Mouse (Mus musculus): Measurements from ENCODE around the gene Acot7.
A peak's percentile ranks its signal among the peaks of the same experiment; 100 is the strongest.

Gene Acot7

DNA sequence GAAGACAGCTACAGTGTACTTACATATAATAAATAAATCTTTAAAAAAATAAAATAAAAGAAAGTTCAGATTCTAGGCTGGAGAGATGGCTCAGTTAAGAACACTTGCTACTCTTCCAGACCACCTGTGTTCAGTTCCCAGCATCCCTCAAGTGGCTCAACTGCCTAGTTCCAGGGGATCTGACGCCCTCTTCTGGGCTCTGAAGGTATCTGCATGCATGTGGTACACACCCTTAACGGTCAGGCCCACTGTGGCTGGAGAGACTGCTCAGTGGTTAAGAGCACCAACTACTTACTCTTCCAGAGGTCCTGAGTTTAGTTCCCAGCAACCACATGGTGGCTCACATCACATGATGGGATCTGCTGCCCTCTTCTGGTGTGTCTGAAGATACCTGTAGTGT lies 100.0 kb downstream of the Acot7 start:
- DNase-seq, result no peak

DNA sequence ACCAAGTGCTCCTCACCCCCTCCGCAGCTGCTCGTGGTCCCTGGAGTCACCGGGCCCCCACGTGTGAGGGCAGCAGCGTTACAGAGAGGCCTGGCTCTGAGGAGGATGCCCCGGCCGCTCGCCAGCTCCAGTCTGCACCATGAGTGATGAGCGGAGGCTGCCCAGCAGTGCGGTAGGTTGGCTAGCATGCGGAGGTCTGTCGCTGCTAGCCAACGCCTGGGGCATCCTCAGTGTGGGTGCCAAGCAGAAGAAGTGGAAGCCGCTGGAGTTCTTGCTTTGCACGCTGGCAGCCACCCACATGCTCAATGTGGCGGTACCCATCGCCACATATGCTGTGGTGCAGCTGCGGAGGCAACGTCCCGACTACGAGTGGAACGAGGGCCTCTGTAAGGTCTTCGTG lies 101.1 kb downstream of the Acot7 start:
- DNase-seq, result no peak

DNA sequence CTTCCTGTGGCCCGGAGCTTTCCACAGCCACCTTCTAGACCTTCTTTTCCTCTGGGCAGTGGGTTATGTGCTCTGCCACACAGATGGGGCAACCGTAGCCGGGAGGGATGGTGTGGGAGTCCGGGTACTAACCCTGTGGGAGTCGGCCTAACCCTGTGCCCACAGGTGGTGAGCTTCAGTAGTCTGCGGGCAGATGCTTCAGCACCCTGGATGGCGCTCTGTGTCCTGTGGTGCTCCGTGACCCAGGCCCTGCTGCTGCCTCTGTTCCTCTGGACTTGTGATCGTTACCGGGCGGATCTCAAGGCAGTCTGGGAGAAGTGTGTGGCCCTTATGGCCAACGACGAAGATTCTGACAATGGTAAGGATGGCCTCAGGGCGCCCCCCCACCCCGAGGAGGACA lies 103.7 kb downstream of the Acot7 start:
- DNase-seq, result no peak

DNA sequence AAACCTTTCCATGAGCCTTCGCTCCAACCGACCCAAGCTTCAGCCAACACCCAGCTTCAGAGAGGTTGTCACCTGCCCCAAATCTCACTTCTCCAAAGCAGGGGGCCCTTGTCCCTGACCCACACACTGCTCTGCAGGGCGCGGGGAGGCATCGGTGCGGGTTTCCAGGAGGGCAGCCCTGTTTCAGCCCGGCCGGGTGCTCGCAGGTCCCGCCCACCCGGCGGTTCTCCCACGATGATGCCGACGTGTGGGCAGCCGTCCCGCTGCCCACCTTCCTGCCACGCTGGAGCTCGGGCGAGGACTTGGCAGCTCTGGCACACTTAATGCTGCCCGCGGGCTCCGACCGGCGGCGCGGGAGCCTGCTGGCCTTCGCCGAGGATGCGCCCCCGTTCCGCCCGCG lies 104.8 kb downstream of the Acot7 start:
- DNase-seq, result no peak

DNA sequence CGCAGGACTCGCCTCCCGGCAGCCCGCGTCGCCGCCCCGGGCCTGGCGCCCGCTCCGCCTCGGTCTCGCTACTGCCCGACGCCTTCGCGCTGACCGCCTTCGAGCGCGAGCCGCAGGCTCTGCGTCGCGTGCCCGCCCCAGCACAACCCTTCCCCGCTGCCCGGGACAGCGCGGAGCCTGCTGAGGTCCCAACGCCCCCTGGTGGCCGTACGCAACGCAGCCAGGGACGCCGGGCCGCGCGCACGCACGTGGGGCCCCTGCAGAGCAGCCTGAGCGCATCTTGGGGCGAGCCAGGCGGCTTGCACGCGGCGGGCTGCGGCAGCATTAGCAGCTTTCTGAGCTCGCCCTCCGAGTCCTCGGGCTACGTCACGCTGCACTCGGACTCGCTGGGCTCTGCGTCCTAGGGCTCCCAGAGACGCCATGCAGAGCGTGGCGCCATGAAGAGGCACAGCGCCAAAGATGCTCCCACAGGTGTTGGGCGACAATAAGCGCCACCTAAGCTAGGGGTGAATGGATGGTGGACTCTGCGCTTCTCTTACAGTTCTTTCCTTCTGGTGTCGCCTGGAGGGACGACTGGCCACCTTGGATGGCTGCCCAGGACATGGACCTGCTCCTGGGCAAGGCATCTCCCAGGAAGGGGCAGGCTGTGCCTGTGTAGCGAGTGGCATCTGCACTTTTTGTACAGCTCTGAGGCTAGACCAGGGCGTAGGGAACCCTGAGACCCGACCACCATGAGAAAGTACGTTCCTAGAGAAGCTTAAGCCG lies 105.4 kb downstream of the Acot7 start:
- DNase-seq, result peak; percentile 68 to 81

DNA sequence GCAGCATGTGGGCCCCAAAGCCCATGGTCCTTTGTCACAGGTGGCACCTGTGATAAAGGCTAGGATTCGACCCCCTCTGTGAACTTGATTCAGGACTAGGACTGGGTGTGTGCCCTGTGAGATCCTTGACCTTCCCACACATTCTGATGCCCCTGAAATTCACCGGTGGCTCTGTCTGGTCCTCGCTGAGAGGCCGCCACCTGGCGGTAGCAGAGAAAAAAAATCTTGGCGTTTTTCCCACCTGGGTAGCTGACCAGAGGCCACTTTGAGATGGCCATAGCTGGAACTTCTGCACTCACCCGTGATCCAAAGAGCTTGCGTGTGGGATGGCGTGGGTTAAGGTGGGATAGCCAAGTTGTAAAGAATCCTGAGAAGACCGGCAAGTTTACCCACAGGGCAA lies 107.6 kb downstream of the Acot7 start:
- peak; percentile 58 to 62 for DNase-seq

DNA sequence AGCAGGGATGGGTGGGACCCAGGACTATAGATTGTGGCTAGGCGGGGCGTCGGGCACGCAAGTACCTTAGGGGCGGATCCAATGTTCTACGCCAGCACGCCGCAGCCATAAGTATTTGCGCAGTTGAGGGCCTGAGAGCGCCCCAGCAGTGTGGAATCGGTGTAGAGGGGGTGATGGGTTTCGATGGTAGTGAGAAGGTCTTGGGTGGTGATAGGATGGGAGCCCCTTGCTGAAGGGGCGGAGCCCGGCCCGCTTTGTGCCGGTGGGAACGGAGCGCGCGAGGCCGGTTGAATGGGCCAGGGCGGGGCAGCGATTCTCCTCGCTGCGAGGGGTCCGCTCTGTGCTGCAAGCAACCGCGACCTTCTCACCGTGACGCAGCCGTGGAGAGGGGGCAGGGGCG lies 108.2 kb downstream of the Acot7 start:
- no peak for DNase-seq

- peak; percentile 55 to 72 for DNase-seq
Observed at GRCm38 (mm10) chr4:152286887-152287286, 109.0 kb downstream of the Acot7 start.

DNA sequence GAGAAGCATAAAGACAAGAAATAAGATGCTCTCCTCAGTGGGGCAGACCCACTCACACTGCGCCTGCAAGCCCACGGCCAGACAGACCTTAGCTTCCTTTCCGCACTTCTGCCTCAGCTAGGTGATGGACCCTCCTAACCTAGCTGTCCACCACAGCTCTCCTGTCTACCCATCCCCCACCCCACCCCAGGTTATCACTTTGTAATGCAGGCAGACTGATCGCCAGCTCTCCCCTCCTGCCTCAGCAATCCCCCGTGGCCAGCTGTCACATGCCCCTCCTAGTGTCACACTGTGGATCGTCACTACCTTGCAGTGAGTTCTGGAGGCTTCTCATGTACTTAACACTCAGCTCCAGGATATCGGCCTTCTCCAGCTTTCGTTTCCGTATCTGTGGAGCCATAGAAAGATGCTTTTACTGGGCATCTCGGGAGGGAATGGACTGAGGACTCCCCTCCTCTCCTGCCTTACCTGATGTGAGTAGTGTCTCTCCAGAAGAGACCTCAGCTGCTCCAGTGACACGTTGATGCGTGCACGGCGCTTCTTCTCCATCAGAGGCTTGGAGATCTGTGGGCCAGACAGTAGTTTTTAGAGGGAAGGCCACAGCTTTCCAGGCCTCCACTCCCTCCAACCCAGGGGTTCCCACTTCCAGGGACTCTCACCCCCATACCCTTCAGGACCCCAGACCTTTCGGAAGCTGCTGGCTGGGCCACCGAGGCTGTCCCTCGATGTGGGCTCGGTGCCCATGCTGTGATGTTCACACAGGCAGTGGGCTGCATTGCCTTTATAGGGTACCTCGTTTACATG lies 109.6 kb downstream of the Acot7 start:
- DNase-seq, result no peak

GRCm38 (mm10) chr4:152288398-152288945 lies 110.5 kb downstream of the Acot7 start:
- no peak for DNase-seq

- DNase-seq, result no peak
Observed at GRCm38 (mm10) chr4:152290385-152290784, 112.5 kb downstream of the Acot7 start.

DNA sequence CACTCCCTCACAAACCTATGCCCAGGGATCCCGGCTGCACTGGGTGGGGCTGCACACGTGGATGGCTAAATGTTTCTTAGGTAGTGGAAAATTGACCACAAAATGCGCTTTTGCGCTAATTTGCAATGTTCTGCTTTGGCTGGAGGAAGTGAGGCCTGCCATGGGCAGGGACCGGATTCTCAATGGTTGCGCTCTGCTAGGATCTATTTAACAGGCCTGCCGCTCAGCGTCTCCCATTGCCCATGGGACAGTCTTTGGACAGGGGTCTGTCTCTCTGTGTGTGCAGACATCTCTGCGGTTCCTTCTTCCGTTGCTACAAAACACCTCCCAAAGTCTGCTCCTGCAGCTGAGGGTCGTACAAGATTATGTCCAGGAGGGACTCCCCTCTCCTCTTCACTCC lies 113.1 kb downstream of the Acot7 start:
- no peak for DNase-seq

GRCm38 (mm10) chr4:152291562-152291961 lies 113.6 kb downstream of the Acot7 start, which contains the start of gene Hes3:
Gene Hes3 (minus strand): TSS chr4:152291662.
- no peak for DNase-seq

DNA sequence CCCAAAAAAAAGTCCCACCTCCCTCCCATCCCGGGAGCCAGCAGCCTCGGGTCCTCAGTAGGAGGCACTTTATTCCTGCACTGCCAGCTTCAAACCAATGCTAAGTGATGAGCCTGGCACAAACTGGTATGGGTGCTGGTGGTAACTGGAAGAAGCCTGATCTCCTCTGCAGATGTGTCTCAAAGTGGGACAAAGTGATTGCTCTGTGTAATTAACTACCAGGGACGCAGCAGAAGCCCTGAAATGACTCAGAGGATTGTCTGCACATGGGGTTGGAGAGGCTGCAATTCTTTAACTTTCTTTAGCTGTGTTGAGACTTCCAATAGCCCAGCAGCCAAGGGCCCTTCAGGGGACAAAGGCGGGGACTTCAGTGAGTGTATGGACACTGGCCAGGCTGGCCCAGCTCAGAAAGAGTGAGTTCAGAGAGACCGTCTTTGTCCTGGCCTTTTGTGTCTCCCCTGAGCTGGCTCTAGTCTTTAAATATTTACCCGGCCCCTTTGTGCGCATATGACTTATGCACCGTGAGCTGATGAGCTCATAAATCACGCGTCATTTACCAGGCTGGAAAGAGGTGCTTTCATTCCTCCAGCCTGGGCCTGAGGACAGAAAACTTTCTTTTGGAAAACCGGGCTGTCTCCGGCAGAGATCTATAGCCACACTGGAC lies 114.3 kb downstream of the Acot7 start:
- DNase-seq, result no peak

- no peak for DNase-seq
Observed at GRCm38 (mm10) chr4:152294188-152294929, 116.4 kb downstream of the Acot7 start.

DNA sequence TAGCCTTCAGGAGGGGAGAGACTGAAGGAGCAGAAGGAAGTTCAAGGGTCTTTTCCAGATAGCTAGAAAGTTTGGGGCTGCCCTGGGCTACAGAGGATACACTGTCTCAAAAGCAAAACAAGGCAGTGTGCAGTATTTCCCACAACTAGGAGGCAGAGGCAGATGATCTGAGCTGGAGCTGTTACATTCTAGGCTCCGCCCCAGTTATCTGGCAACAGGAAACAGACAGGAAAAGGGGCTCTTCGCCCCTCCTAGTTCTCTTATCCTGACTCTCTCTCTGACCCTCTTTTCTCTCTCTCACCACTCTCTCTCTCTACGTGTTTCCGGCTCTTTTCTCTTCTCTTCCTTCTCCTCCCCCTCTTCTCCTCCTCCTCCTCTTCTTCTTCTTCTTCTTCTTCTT lies 118.0 kb downstream of the Acot7 start:
- DNase-seq, result no peak

GRCm38 (mm10) chr4:152296371-152296770 lies 118.4 kb downstream of the Acot7 start:
- no peak for DNase-seq

DNA sequence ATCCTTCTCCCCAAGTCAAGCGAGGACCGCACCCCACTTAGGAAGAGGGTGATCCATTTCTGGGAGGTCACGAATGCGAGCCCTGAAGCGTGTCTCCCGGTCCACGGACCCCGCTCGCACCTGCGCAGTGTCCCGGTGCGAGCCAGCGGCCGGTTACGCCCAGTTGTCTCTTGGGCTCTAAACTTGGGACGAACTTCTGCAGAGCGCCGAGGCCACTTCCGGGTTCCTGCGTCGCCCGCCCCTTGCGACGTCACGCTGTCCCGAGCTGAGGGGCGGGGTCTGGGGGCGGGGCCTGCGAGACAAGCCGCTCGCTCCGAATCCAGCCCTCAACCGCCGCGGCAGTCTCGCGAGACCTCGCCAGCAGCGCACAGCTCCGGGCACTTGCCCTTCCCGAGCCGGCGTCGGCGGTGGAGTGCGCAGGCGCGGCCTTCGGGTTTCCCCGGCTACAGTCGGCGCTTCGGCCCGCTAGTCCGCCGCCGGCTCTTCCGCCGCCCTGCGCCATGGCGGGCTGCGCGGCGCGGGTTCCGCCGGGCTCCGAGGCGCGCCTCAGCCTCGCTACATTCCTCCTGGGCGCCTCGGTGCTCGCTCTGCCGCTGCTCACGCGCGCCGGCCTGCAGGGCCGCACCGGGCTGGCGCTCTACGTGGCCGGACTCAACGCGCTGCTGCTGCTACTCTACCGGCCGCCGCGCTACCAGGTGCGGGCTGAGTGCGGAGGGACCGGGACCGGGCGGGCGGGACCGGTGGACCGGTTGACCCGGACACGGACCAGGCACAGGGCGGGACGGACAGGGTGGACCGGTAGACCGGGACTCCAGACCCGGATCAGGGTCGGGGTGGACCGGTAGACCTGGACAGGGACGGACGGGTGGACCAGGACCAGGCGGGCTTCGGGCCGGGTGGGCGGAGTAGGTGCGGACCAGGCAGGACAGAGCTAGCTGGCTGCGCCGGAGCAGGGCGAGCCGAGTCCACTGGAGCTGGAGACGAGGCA lies 119.2 kb downstream of the Acot7 start, which contains the start of gene Icmt:
Icmt (plus strand) TSS at position 354 of the 988 bp plus-strand sequence.
- DNase-seq, result peak; percentile 98

DNA sequence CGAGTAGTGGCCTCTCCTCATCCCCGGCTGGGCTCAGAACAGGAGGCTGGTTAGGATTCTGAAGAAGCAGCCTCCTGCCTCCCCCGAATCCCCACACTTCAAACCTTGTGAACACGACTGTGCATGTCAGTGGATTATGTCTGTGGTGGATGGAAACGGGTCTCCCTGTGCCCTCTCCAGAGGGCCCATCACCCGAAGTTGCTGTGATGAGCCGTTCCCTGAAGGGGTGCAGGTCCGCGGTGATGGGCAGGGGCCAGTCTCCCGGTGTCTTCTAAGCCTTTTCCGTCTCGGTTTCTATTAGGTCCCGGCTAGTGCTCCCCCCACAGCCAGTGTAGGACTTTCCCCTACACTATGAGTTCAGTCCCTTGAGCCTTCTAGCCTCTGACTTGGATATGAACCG lies 120.9 kb downstream of the Acot7 start:
- DNase-seq, result no peak

GRCm38 (mm10) chr4:152300375-152300774 lies 122.4 kb downstream of the Acot7 start:
- DNase-seq, result no peak

GRCm38 (mm10) chr4:152302012-152302411 lies 124.1 kb downstream of the Acot7 start:
- DNase-seq, result peak; percentile 61 to 64

All from kidney, adult 8-10 months (tissue).